Mouse (Mus musculus) spleen, adult 18-20 months (tissue): ENCODE measurements around the gene Fbxl19.
"Not testable (repeated sequence)": the region's sequence is repeated elsewhere in the genome, so short reads cannot be mapped to it uniquely, and the experiment has no call there.

Experiments used
- DNase-seq, 2 experiments: peaks; one replicate each; pipeline ENCODE4 v3.0.0; 2022; ENCODE audit warnings: mixed read lengths in 2 of 2

Gene Fbxl19

GRCm38 (mm10) chr7:127768997-127769593 is 24.8 kb downstream of the Fbxl19 start:
- DNase-seq: peak; percentile 51 to 62

- DNase-seq: peak; percentile 81 to 91
Measured at GRCm38 (mm10) chr7:127769651-127770038, 25.3 kb downstream of the Fbxl19 start, which contains the start of gene Orai3. Orai3 (plus strand) TSS chr7:127769815.

- no peak for DNase-seq
Measured at GRCm38 (mm10) chr7:127770039-127770905, 25.9 kb downstream of the Fbxl19 start.

GRCm38 (mm10) chr7:127771262-127771661 is 26.9 kb downstream of the Fbxl19 start:
- no peak for DNase-seq

GRCm38 (mm10) chr7:127772080-127772479 is 27.7 kb downstream of the Fbxl19 start:
- no peak for DNase-seq

- no peak for DNase-seq
Measured at GRCm38 (mm10) chr7:127772557-127772956, 28.2 kb downstream of the Fbxl19 start.

GRCm38 (mm10) chr7:127773664-127774384 is 29.5 kb downstream of the Fbxl19 start:
- DNase-seq: peak; percentile 52 to 67

- not testable (repeated sequence) for DNase-seq
Measured at GRCm38 (mm10) chr7:127775837-127776236, 31.5 kb downstream of the Fbxl19 start.

GRCm38 (mm10) chr7:127776426-127776825 is 32.1 kb downstream of the Fbxl19 start, which contains the start of gene Setd1a:
Setd1a (plus strand) TSS chr7:127776670.
- peak; percentile 71 to 88 for DNase-seq

- peak; percentile 92 to 95 for DNase-seq
Measured at GRCm38 (mm10) chr7:127776878-127777473, 32.6 kb downstream of the Fbxl19 start.

- DNase-seq: peak; percentile 45 to 57
Measured at GRCm38 (mm10) chr7:127777474-127778266, 33.3 kb downstream of the Fbxl19 start.

GRCm38 (mm10) chr7:127778350-127778749 is 34.0 kb downstream of the Fbxl19 start:
- no peak for DNase-seq

GRCm38 (mm10) chr7:127785308-127785707 is 41.0 kb downstream of the Fbxl19 start, which contains the start of gene Gm49388:
Gm49388 (plus strand) TSS chr7:127785608.
- no peak for DNase-seq

GRCm38 (mm10) chr7:127797076-127797845 is 52.9 kb downstream of the Fbxl19 start:
- DNase-seq: no peak

GRCm38 (mm10) chr7:127798591-127798990 is 54.2 kb downstream of the Fbxl19 start:
- no peak for DNase-seq

GRCm38 (mm10) chr7:127799211-127799610 is 54.9 kb downstream of the Fbxl19 start:
- DNase-seq: no peak

GRCm38 (mm10) chr7:127799738-127800137 is 55.4 kb downstream of the Fbxl19 start:
- DNase-seq: no peak

GRCm38 (mm10) chr7:127800435-127801009 is 56.2 kb downstream of the Fbxl19 start, which contains the start of gene Hsd3b7:
Hsd3b7 (plus strand) TSS chr7:127800604.
- DNase-seq: peak; percentile 63 to 78

GRCm38 (mm10) chr7:127801010-127801621 is 56.8 kb downstream of the Fbxl19 start:
- no peak for DNase-seq

GRCm38 (mm10) chr7:127802313-127802712 is 58.0 kb downstream of the Fbxl19 start:
- no peak for DNase-seq
